Mouse (Mus musculus): ENCODE measurements around the gene Trio. TPM values are rescaled to one million over a fixed set of nuclear protein-coding genes. Genes with fewer than 3 reads are reported as not detected.

The Trio gene
- total and polyA plus RNA-seq, 2 experiments from 2014 or later, result 19.9 to 197 TPM

GRCm38 (mm10) chr15:27688041-27688651 is 337.5 kb downstream of the Trio start:
- Histone ChIP-seq H3K36me3 (ENCODE audit: insufficient read depth, low read length) (no peaks in the 10 kb centered on the region), H3K27me3 (ENCODE audit: insufficient read depth, low read length) (no peaks in the 10 kb centered on the region), H3K4me2 (ENCODE audit: low read depth, low read length) (no peak overlapping the region), H3K4me3 (ENCODE audit: low read length) (no peak overlapping the region), H3K27ac (no peak overlapping the region), H3K4me1 (ENCODE audit: insufficient read depth, low read length) (no peaks in the 10 kb centered on the region), H3K9ac (replicated peaks; ENCODE audit: low read length) (no peak overlapping the region), H3K9me3 (ENCODE audit: low read length) (no peaks in the 10 kb centered on the region)
- TF ChIP-seq CTCF (IDR thresholded peaks at IDR 0.05; ENCODE audit: low read depth), result no peak
- DNase-seq (ENCODE audit: low spot score) (no peak), ATAC-seq (no peak)
- 81% methylated on average over 9 of the region's 9 CpGs for WGBS

- H3K27ac ChIP-seq, result no peak overlapping the region
- H3K9ac ChIP-seq (replicated peaks; ENCODE audit: low read length), result no peak overlapping the region
- H3K27me3 ChIP-seq (ENCODE audit: insufficient read depth, low read length), result no peaks in the 10 kb centered on the region
- no peak for TF ChIP-seq CTCF (IDR thresholded peaks at IDR 0.05; ENCODE audit: low read depth)
- no peak overlapping the region for H3K4me3 ChIP-seq (ENCODE audit: low read length)
- no peak overlapping the region for H3K4me2 ChIP-seq (ENCODE audit: low read depth, low read length)
- ATAC-seq (no peak), DNase-seq (ENCODE audit: low spot score) (no peak)
- no peaks in the 10 kb centered on the region for H3K9me3 ChIP-seq (ENCODE audit: low read length)
- no peaks in the 10 kb centered on the region for H3K36me3 ChIP-seq (ENCODE audit: insufficient read depth, low read length)
- 0 out of 2 replicates have a peak, but pooled peaks cover 6% of the 10 kb centered on the region for H3K4me1 ChIP-seq (ENCODE audit: insufficient read depth, low read length)
- WGBS, result 84% methylated on average over 7 of the region's 7 CpGs
Observed at GRCm38 (mm10) chr15:27684813-27685212, 340.8 kb downstream of the Trio start.

- TF ChIP-seq CTCF (IDR thresholded peaks at IDR 0.05; ENCODE audit: low read depth), result no peak
- Histone ChIP-seq H3K9ac (replicated peaks; ENCODE audit: low read length) (no peak overlapping the region), H3K4me1 (ENCODE audit: insufficient read depth, low read length) (0 out of 2 replicates have a peak, but pooled peaks cover 6% of the 10 kb centered on the region), H3K27ac (no peak overlapping the region), H3K4me2 (ENCODE audit: low read depth, low read length) (no peak overlapping the region), H3K27me3 (ENCODE audit: insufficient read depth, low read length) (no peaks in the 10 kb centered on the region), H3K4me3 (ENCODE audit: low read length) (no peak overlapping the region), H3K9me3 (ENCODE audit: low read length) (no peaks in the 10 kb centered on the region), H3K36me3 (ENCODE audit: insufficient read depth, low read length) (no peaks in the 10 kb centered on the region)
- no peak for ATAC-seq
- 100% methylated on average over 1 of the region's 1 CpGs for WGBS
- DNase-seq (ENCODE audit: low spot score), result no peak
Observed at GRCm38 (mm10) chr15:27683206-27683605, 342.4 kb downstream of the Trio start.

GRCm38 (mm10) chr15:27682619-27683018 is 343.0 kb downstream of the Trio start:
- no peak for ATAC-seq
- DNase-seq (ENCODE audit: low spot score), result no peak
- 23% methylated on average over 9 of the region's 9 CpGs for WGBS
- no peak overlapping the region for H3K9ac ChIP-seq (replicated peaks; ENCODE audit: low read length)
- no peak overlapping the region for H3K4me3 ChIP-seq (ENCODE audit: low read length)
- H3K27me3 ChIP-seq (ENCODE audit: insufficient read depth, low read length), result no peaks in the 10 kb centered on the region
- TF ChIP-seq CTCF (IDR thresholded peaks at IDR 0.05; ENCODE audit: low read depth), result no peak
- H3K4me2 ChIP-seq (ENCODE audit: low read depth, low read length), result no peak overlapping the region
- 0 out of 2 replicates have a peak, but pooled peaks cover 6% of the 10 kb centered on the region for H3K4me1 ChIP-seq (ENCODE audit: insufficient read depth, low read length)
- H3K36me3 ChIP-seq (ENCODE audit: insufficient read depth, low read length), result no peaks in the 10 kb centered on the region
- H3K9me3 ChIP-seq (ENCODE audit: low read length), result no peaks in the 10 kb centered on the region
- no peak overlapping the region for H3K27ac ChIP-seq

- Histone ChIP-seq H3K27me3 (ENCODE audit: insufficient read depth, low read length) (no peaks in the 10 kb centered on the region), H3K9me3 (ENCODE audit: low read length) (no peaks in the 10 kb centered on the region), H3K4me2 (ENCODE audit: low read depth, low read length) (peak within 1 kb of the TSS; percentile 88), H3K9ac (replicated peaks; ENCODE audit: low read length) (peak within 1 kb of the TSS; percentile 55), H3K4me1 (ENCODE audit: insufficient read depth, low read length) (0 out of 2 replicates have a peak, but pooled peaks cover 8% of the 10 kb centered on the region), H3K4me3 (ENCODE audit: low read length) (peak within 1 kb of the TSS; percentile 56), H3K36me3 (ENCODE audit: insufficient read depth, low read length) (no peaks in the 10 kb centered on the region), H3K27ac (peak within 1 kb of the TSS; percentile 64)
- DNase-seq (ENCODE audit: low spot score) (peak; percentile 96), ATAC-seq (peak; percentile 100)
- WGBS, result 4% methylated on average over 59 of the region's 59 CpGs
- TF ChIP-seq CTCF (IDR thresholded peaks at IDR 0.05; ENCODE audit: low read depth), result 0 out of 2 replicates have a peak, but pooled peaks have one; percentile 5
Observed at GRCm38 (mm10) chr15:27681419-27682187, 344.0 kb downstream of the Trio start, which contains the start of gene Otulinl. Otulinl (minus strand) TSS chr15:27681579.

GRCm38 (mm10) chr15:27680997-27681396 is 344.7 kb downstream of the Trio start:
- Histone ChIP-seq H3K4me2 (ENCODE audit: low read depth, low read length) (peak overlapping the region; percentile 88), H3K27me3 (ENCODE audit: insufficient read depth, low read length) (no peaks in the 10 kb centered on the region), H3K27ac (peak overlapping the region; percentile 38; the same call in 1 of the 2 replicates), H3K4me3 (ENCODE audit: low read length) (peak overlapping the region; percentile 56), H3K4me1 (ENCODE audit: insufficient read depth, low read length) (0 out of 2 replicates have a peak, but pooled peaks cover 11% of the 10 kb centered on the region), H3K36me3 (ENCODE audit: insufficient read depth, low read length) (no peaks in the 10 kb centered on the region), H3K9me3 (ENCODE audit: low read length) (no peaks in the 10 kb centered on the region), H3K9ac (replicated peaks; ENCODE audit: low read length) (peak overlapping the region; percentile 55)
- no peak; the same call in 1 of the 2 replicates for ATAC-seq
- WGBS, result 2% methylated on average over 28 of the region's 28 CpGs
- DNase-seq (ENCODE audit: low spot score), result no peak
- no peak for TF ChIP-seq CTCF (IDR thresholded peaks at IDR 0.05; ENCODE audit: low read depth)

Other genes starting within 250 kb of the Trio start
- 0.58 and 0.68 TPM in 2 replicates for gene Dnah5, start 177.9 kb upstream of the Trio start, total RNA-seq (2014; rRNA removed)
- 0.11 TPM in 2 replicates for gene Dnah5, start 177.9 kb upstream of the Trio start, polyA plus RNA-seq (2015; fragmentation: Nextera tagmentation; extraction: Ambion mirVana)

Measured in hindbrain, postnatal 0 days (tissue).